Comparison of ENCODE assay signal across 31 mouse cellular contexts in the genomic region with DNA sequence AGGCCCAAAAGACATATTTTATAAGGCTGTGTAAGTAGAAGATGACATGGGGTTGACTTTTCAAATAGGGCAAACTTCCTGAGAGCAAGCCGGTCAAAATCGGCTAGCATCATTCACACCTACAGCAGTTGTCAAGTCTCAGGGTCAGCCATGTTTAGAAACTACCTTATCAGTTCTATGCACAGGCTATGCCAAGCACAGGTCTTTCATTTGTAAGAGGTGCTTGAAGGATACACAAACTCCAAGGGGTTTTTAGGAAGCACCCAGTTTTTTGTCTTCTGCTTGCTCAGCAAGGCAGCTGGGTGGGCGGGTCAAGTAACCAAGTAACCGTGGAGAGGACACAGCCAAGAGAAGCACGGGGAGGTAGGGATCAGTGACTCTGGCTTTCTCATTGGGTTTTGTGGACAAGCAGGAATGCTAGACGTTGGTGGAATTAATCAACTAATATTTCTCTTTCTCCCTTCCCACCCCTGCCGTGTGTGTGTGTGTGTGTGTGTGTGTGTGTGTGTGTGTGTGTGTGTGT. TPM values are rescaled to one million over a fixed set of nuclear protein-coding genes. Genes with fewer than 3 reads are reported as not detected.
DNase-seq lines count a peak whose midpoint lies in the region; ATAC-seq and TF ChIP-seq lines count a peak whose summit lies in the region.
"Had no signal": no experiment of that assay in that cellular context is flagged by ENCODE, and none has a peak within 500 bp of the region (broad histone marks: within the 10 kb centered on the region; RNA-seq: fewer than 3 reads in every experiment).

No protein-coding gene starts in this region.

- H3K9ac ChIP-seq in kidney, embryonic 15.5 days, result no peak overlapping the region
- H3K9ac ChIP-seq: embryonic facial prominence, embryonic 15.5 days; forebrain, embryonic 13.5 days; hindbrain, embryonic 13.5 days; limb, embryonic 13.5 days; midbrain, embryonic 13.5 days had no signal

- no peaks in the 10 kb centered on the region for H3K36me3 ChIP-seq in kidney, adult 2 months (ENCODE audit: control insufficient read depth, insufficient read depth, low read length)
- H3K36me3 ChIP-seq in kidney, embryonic 15.5 days, result no peaks in the 10 kb centered on the region
- no peaks in the 10 kb centered on the region for H3K36me3 ChIP-seq in limb, embryonic 10.5 days
- H3K36me3 ChIP-seq: embryonic facial prominence, embryonic 10.5 days; embryonic facial prominence, embryonic 15.5 days; limb, embryonic 13.5 days had no signal

- no peak overlapping the region for H3K4me2 ChIP-seq in kidney, embryonic 15.5 days
- H3K4me2 ChIP-seq: embryonic facial prominence, embryonic 15.5 days; forebrain, embryonic 13.5 days; heart, embryonic 11.5 days; hindbrain, embryonic 13.5 days; limb, embryonic 13.5 days; liver, embryonic 11.5 days; midbrain, embryonic 13.5 days had no signal

- peak; percentile 90 for DNase-seq in heart, adult 11 months
- DNase-seq in heart, postnatal 36 days, result no peak
- DNase-seq in kidney, adult 2 months, result peak; percentile 43
- no peak for DNase-seq in kidney, adult 11 months
- peak; percentile 36 to 54 for DNase-seq in kidney, postnatal 4 days
- no peak for DNase-seq in limb, embryonic 10.5 days (ENCODE audit: low spot score)
- DNase-seq: adrenal gland, postnatal 25 days; cerebellum, adult 8-10 months; cerebellum, postnatal 25 days; gastrocnemius, postnatal 14 days; heart, postnatal 10 days; lung, postnatal 4 days; thymus, adult 2 months; thymus, postnatal 36 days had no signal

- no peak overlapping the region for H3K4me3 ChIP-seq in kidney, adult 2 months (ENCODE audit: insufficient read depth, low read depth, low read length)
- H3K4me3 ChIP-seq in kidney, embryonic 15.5 days (replicated peaks), result no peak overlapping the region
- no peak overlapping the region for H3K4me3 ChIP-seq in limb, embryonic 10.5 days
- H3K4me3 ChIP-seq: embryonic facial prominence, embryonic 10.5 days; embryonic facial prominence, embryonic 15.5 days; forebrain, embryonic 13.5 days; hindbrain, embryonic 13.5 days; layer of hippocampus, adult 2 months; left cerebral cortex, adult 2 months; limb, embryonic 13.5 days; megakaryocyte, embryonic 14.5 days; midbrain, embryonic 13.5 days had no signal

- H3K4me1 ChIP-seq in kidney, adult 2 months (ENCODE audit: control insufficient read depth, insufficient read depth, low read length), result no peaks in the 10 kb centered on the region
- H3K4me1 ChIP-seq in kidney, embryonic 15.5 days, result peaks cover 27% of the 10 kb centered on the region
- peaks cover 37% of the 10 kb centered on the region for H3K4me1 ChIP-seq in limb, embryonic 10.5 days

- no peak for ATAC-seq in kidney, embryonic 15.5 days (replicated peaks; ENCODE audit: low FRiP score)
- ATAC-seq: CD4-positive, CD25-positive, alpha-beta regulatory T cell, adult 4 months; forebrain, embryonic 13.5 days; inflammation-experienced regulatory T-cells, adult 6 months; lung, postnatal 0 days; midbrain, embryonic 13.5 days had no signal

- no peak overlapping the region for H3K27ac ChIP-seq in kidney, adult 2 months (ENCODE audit: insufficient read depth, low read depth, low read length)
- no peak overlapping the region for H3K27ac ChIP-seq in kidney, embryonic 15.5 days
- no peak overlapping the region for H3K27ac ChIP-seq in limb, embryonic 10.5 days
- H3K27ac ChIP-seq: embryonic facial prominence, embryonic 10.5 days; embryonic facial prominence, embryonic 15.5 days; hindbrain, embryonic 13.5 days; layer of hippocampus, adult 2 months; left cerebral cortex, adult 2 months; limb, embryonic 13.5 days; midbrain, embryonic 13.5 days had no signal

- no peak for TF ChIP-seq POLR2A in kidney, adult 2 months (IDR thresholded peaks at IDR 0.05; ENCODE audit: low read depth, low read length)

- no peaks in the 10 kb centered on the region for H3K9me3 ChIP-seq in kidney, embryonic 15.5 days (replicated peaks)
- no peaks in the 10 kb centered on the region for H3K9me3 ChIP-seq in limb, embryonic 10.5 days (replicated peaks)
- H3K9me3 ChIP-seq: embryonic facial prominence, embryonic 10.5 days; embryonic facial prominence, embryonic 15.5 days; forebrain, embryonic 13.5 days; hindbrain, embryonic 13.5 days; limb, embryonic 13.5 days; megakaryocyte, embryonic 14.5 days; midbrain, embryonic 13.5 days had no signal

- no peak for TF ChIP-seq CTCF in kidney, adult 2 months (conservative IDR thresholded peaks at IDR 0.05; ENCODE audit: insufficient read depth, insufficient read length, low read depth, low read length)

- intact Hi-C loops in heart, postnatal 36 days (cut with DNase I), result no loop called here

- WGBS in kidney, adult 2 months, result 52% methylated on average over 7 of the region's 7 CpGs
- 41% methylated on average over 7 of the region's 7 CpGs for WGBS in kidney, embryonic 15.5 days
- WGBS in limb, embryonic 10.5 days, result 79% methylated on average over 6 of the region's 7 CpGs

- H3K27me3 ChIP-seq in kidney, adult 2 months (replicated peaks; ENCODE audit: control insufficient read depth, insufficient read depth, low read length), result no peaks in the 10 kb centered on the region
- H3K27me3 ChIP-seq in kidney, embryonic 15.5 days, result no peaks in the 10 kb centered on the region
- H3K27me3 ChIP-seq in limb, embryonic 10.5 days (ENCODE audit: low read depth, poor library complexity, severe bottlenecking), result no peaks in the 10 kb centered on the region
- H3K27me3 ChIP-seq: embryonic facial prominence, embryonic 15.5 days; forebrain, embryonic 13.5 days; limb, embryonic 13.5 days; midbrain, embryonic 13.5 days had no signal

RNA-seq across cellular contexts. Expression of gene Scrn1, which starts 15.4 kb away (rescaled TPM):
- 10 to 100 TPM; 10.3 to 13.0 TPM for total RNA-seq in heart, postnatal 36 days (2021)
- 2.3 and 2.6 TPM in 2 replicates for polyA plus RNA-seq in kidney, adult 2 months (2012; rRNA removed)
- 6.2 and 8.6 TPM in 2 replicates for polyA plus RNA-seq in kidney, embryonic 15.5 days (2015; fragmentation: Nextera tagmentation; extraction: Ambion mirVana)
- 2.6 and 7.8 TPM in 2 replicates for polyA plus RNA-seq in limb, embryonic 10.5 days (2016; fragmentation: Nextera tagmentation; extraction: Ambion mirVana)
- total RNA-seq: granulocyte monocyte progenitor cell, adult 5-6 weeks; monocyte, adult 5-6 weeks had no signal

RNA-seq across cellular contexts. Expression of gene Plekha8, which starts 44.0 kb away (rescaled TPM):
- 1 to 10 TPM; 8.7 to 9.3 TPM for total RNA-seq in heart, postnatal 36 days (2021)
- 6.2 and 6.5 TPM in 2 replicates for polyA plus RNA-seq in kidney, adult 2 months (2012; rRNA removed)
- 8.9 and 9.8 TPM in 2 replicates for polyA plus RNA-seq in kidney, embryonic 15.5 days (2015; fragmentation: Nextera tagmentation; extraction: Ambion mirVana)
- 17.1 and 21.8 TPM in 2 replicates for polyA plus RNA-seq in limb, embryonic 10.5 days (2016; fragmentation: Nextera tagmentation; extraction: Ambion mirVana)

RNA-seq across cellular contexts. Expression of gene Fkbp14, which starts 46.2 kb away (rescaled TPM):
- total RNA-seq in heart, postnatal 36 days (2021), result 1 to 10 TPM; 7.4 to 9.4 TPM
- polyA plus RNA-seq in kidney, adult 2 months (2012; rRNA removed), result 3.7 and 4.5 TPM in 2 replicates
- 28.5 and 29.1 TPM in 2 replicates for polyA plus RNA-seq in kidney, embryonic 15.5 days (2015; fragmentation: Nextera tagmentation; extraction: Ambion mirVana)
- polyA plus RNA-seq in limb, embryonic 10.5 days (2016; fragmentation: Nextera tagmentation; extraction: Ambion mirVana), result 8.7 and 14.2 TPM in 2 replicates
- total RNA-seq: granulocyte monocyte progenitor cell, adult 5-6 weeks; monocyte, adult 5-6 weeks had no signal
- polyA plus RNA-seq: CD4-positive, CD25-positive, alpha-beta regulatory T cell, adult 4 months; inflammation-experienced regulatory T-cells, adult 6 months had no signal

Comparison
In these comparisons a context has a peak if more than half of its experiments do, and no peak if none do; other contexts are left out.
1. DNase-seq: peak in heart, adult 11 months (single experiment), kidney, adult 2 months (single experiment) and kidney, postnatal 4 days (2 of 2); none in heart, postnatal 36 days (0 of 2), kidney, adult 11 months (single experiment) and limb, embryonic 10.5 days (single experiment).